Mouse (Mus musculus) layer of hippocampus, adult 9-10 months (tissue): ENCODE measurements at regions not wholly inside any gene's neighbourhood (a gene's known extent, or its start where the extent isn't known, plus 50 kb on each side); places are given as distances from the start of the nearest gene placed in this dataset.

Experiments
- DNase-seq: peaks from one replicate; pipeline ENCODE4 v3.0.0; 2022; ENCODE audit warnings: low spot score

GRCm38 (mm10) chr1:35838625-35839024, 229.6 kb upstream of the Hs6st1 start:
- DNase-seq: no peak

GRCm38 (mm10) chr1:35839446-35839845, 228.8 kb upstream of the Hs6st1 start:
- no peak for DNase-seq

GRCm38 (mm10) chr1:35841626-35842025, 226.6 kb upstream of the Hs6st1 start:
- no peak for DNase-seq

- no peak for DNase-seq
Observed at GRCm38 (mm10) chr1:35842707-35843106, 225.5 kb upstream of the Hs6st1 start.

GRCm38 (mm10) chr1:35843566-35843965, 224.6 kb upstream of the Hs6st1 start:
- no peak for DNase-seq

- peak; percentile 11 for DNase-seq
Observed at GRCm38 (mm10) chr1:35846224-35846936, 221.8 kb upstream of the Hs6st1 start.

GRCm38 (mm10) chr1:35848160-35848954, 219.8 kb upstream of the Hs6st1 start:
- DNase-seq: no peak

- DNase-seq: peak; percentile 29
Observed at GRCm38 (mm10) chr1:35849406-35850190, 218.6 kb upstream of the Hs6st1 start.

GRCm38 (mm10) chr1:35850191-35850545, 218.0 kb upstream of the Hs6st1 start:
- no peak for DNase-seq

- no peak for DNase-seq
Observed at GRCm38 (mm10) chr1:35850566-35851085, 217.6 kb upstream of the Hs6st1 start.

GRCm38 (mm10) chr1:35851681-35852409, 216.4 kb upstream of the Hs6st1 start:
- DNase-seq: no peak

GRCm38 (mm10) chr1:35853018-35853417, 215.2 kb upstream of the Hs6st1 start:
- no peak for DNase-seq

GRCm38 (mm10) chr1:35855650-35856049, 212.6 kb upstream of the Hs6st1 start:
- no peak for DNase-seq

GRCm38 (mm10) chr1:35858342-35858741, 209.9 kb upstream of the Hs6st1 start:
- DNase-seq: no peak

- no peak for DNase-seq
Observed at GRCm38 (mm10) chr1:35860779-35861178, 207.4 kb upstream of the Hs6st1 start.

- DNase-seq: no peak
Observed at GRCm38 (mm10) chr1:35862196-35862595, 206.0 kb upstream of the Hs6st1 start.

GRCm38 (mm10) chr1:35862661-35863060, 205.5 kb upstream of the Hs6st1 start:
- DNase-seq: no peak

GRCm38 (mm10) chr1:35864246-35864645, 204.0 kb upstream of the Hs6st1 start:
- no peak for DNase-seq

- no peak for DNase-seq
Observed at GRCm38 (mm10) chr1:35865263-35865662, 202.9 kb upstream of the Hs6st1 start.

GRCm38 (mm10) chr1:35866643-35867042, 201.6 kb upstream of the Hs6st1 start:
- no peak for DNase-seq

- peak; percentile 55 for DNase-seq
Observed at GRCm38 (mm10) chr1:35869381-35870143, 198.6 kb upstream of the Hs6st1 start.
